Mouse (Mus musculus): ENCODE measurements around the gene Arl8a. TPM values are rescaled to one million over a fixed set of nuclear protein-coding genes. Genes with fewer than 3 reads are reported as not detected.

Gene Arl8a
- polyA plus RNA-seq, 1 experiment from 2014 or later: 21.4 TPM

- no peaks in the 10 kb centered on the region for H3K36me3 ChIP-seq (ENCODE audit: control insufficient read depth, insufficient read depth, low read length)
- no peak for ATAC-seq
Measured at GRCm38 (mm10) chr1:135112661-135113060, 34.0 kb upstream of the Arl8a start.

GRCm38 (mm10) chr1:135124573-135125363, 21.9 kb upstream of the Arl8a start:
- Histone ChIP-seq H3K9ac (ENCODE audit: low read depth, low read length) (no peak overlapping the region), H3K27me3 (replicated peaks; ENCODE audit: control insufficient read depth, insufficient read depth, low read length) (peaks cover 5% of the 10 kb centered on the region; the same call in 1 of the 2 replicates), H3K9me3 (ENCODE audit: control insufficient read depth, low read length) (no peaks in the 10 kb centered on the region), H3K4me1 (ENCODE audit: control insufficient read depth, insufficient read depth, low read length) (no peaks in the 10 kb centered on the region), H3K36me3 (ENCODE audit: control insufficient read depth, insufficient read depth, low read length) (no peaks in the 10 kb centered on the region), H3K27ac (ENCODE audit: low read length) (no peak overlapping the region), H3K4me3 (ENCODE audit: low read length) (no peak overlapping the region), H3K4me2 (ENCODE audit: low read depth, low read length) (no peak overlapping the region)
- ATAC-seq: no peak
- 90% methylated on average over 8 of the region's 8 CpGs for WGBS

More at GRCm38 (mm10) chr1:135112661-135113060, 34.0 kb upstream of the Arl8a start:
- Histone ChIP-seq H3K4me3 (ENCODE audit: low read length) (no peak overlapping the region), H3K27me3 (replicated peaks; ENCODE audit: control insufficient read depth, insufficient read depth, low read length) (0 out of 2 replicates have a peak, but pooled peaks cover under 1% of the 10 kb centered on the region), H3K9me3 (ENCODE audit: control insufficient read depth, low read length) (no peaks in the 10 kb centered on the region), H3K27ac (ENCODE audit: low read length) (no peak overlapping the region), H3K9ac (ENCODE audit: low read depth, low read length) (no peak overlapping the region), H3K4me2 (ENCODE audit: low read depth, low read length) (no peak overlapping the region), H3K4me1 (ENCODE audit: control insufficient read depth, insufficient read depth, low read length) (no peaks in the 10 kb centered on the region)
- 8% methylated on average over 8 of the region's 8 CpGs for WGBS

- Histone ChIP-seq H3K4me1 (ENCODE audit: control insufficient read depth, insufficient read depth, low read length) (no peaks in the 10 kb centered on the region), H3K27ac (ENCODE audit: low read length) (no peak overlapping the region), H3K9ac (ENCODE audit: low read depth, low read length) (no peak overlapping the region), H3K9me3 (ENCODE audit: control insufficient read depth, low read length) (no peaks in the 10 kb centered on the region), H3K36me3 (ENCODE audit: control insufficient read depth, insufficient read depth, low read length) (no peaks in the 10 kb centered on the region), H3K4me3 (ENCODE audit: low read length) (no peak overlapping the region), H3K4me2 (ENCODE audit: low read depth, low read length) (no peak overlapping the region), H3K27me3 (replicated peaks; ENCODE audit: control insufficient read depth, insufficient read depth, low read length) (peaks cover 5% of the 10 kb centered on the region; the same call in 1 of the 2 replicates)
- 54% methylated on average over 8 of the region's 8 CpGs for WGBS
- ATAC-seq: no peak
Measured at GRCm38 (mm10) chr1:135125990-135126389, 20.6 kb upstream of the Arl8a start.

- no peak for ATAC-seq
Measured at GRCm38 (mm10) chr1:135126443-135127027, 20.1 kb upstream of the Arl8a start.

GRCm38 (mm10) chr1:135128011-135128441, 18.6 kb upstream of the Arl8a start:
- WGBS: 46% methylated on average over 6 of the region's 6 CpGs

More at GRCm38 (mm10) chr1:135126443-135127027, 20.1 kb upstream of the Arl8a start:
- no peak overlapping the region for H3K4me3 ChIP-seq (ENCODE audit: low read length)
- H3K9ac ChIP-seq (ENCODE audit: low read depth, low read length): no peak overlapping the region
- H3K27ac ChIP-seq (ENCODE audit: low read length): peak overlapping the region; percentile 8
- peaks cover 5% of the 10 kb centered on the region; the same call in 1 of the 2 replicates for H3K27me3 ChIP-seq (replicated peaks; ENCODE audit: control insufficient read depth, insufficient read depth, low read length)
- H3K9me3 ChIP-seq (ENCODE audit: control insufficient read depth, low read length): no peaks in the 10 kb centered on the region
- H3K36me3 ChIP-seq (ENCODE audit: control insufficient read depth, insufficient read depth, low read length): no peaks in the 10 kb centered on the region
- H3K4me1 ChIP-seq (ENCODE audit: control insufficient read depth, insufficient read depth, low read length): 0 out of 2 replicates have a peak, but pooled peaks cover 5% of the 10 kb centered on the region
- 44% methylated on average over 4 of the region's 4 CpGs for WGBS
- no peak overlapping the region for H3K4me2 ChIP-seq (ENCODE audit: low read depth, low read length)

GRCm38 (mm10) chr1:135128986-135129385, 17.6 kb upstream of the Arl8a start:
- no peak for ATAC-seq

More at GRCm38 (mm10) chr1:135128011-135128441, 18.6 kb upstream of the Arl8a start:
- H3K4me1 ChIP-seq (ENCODE audit: control insufficient read depth, insufficient read depth, low read length): 0 out of 2 replicates have a peak, but pooled peaks cover 7% of the 10 kb centered on the region
- H3K9ac ChIP-seq (ENCODE audit: low read depth, low read length): no peak overlapping the region
- ATAC-seq: no peak
- no peak overlapping the region for H3K4me2 ChIP-seq (ENCODE audit: low read depth, low read length)
- no peak overlapping the region for H3K27ac ChIP-seq (ENCODE audit: low read length)
- no peaks in the 10 kb centered on the region for H3K9me3 ChIP-seq (ENCODE audit: control insufficient read depth, low read length)
- H3K36me3 ChIP-seq (ENCODE audit: control insufficient read depth, insufficient read depth, low read length): no peaks in the 10 kb centered on the region
- peaks cover 5% of the 10 kb centered on the region; the same call in 1 of the 2 replicates for H3K27me3 ChIP-seq (replicated peaks; ENCODE audit: control insufficient read depth, insufficient read depth, low read length)
- no peak overlapping the region for H3K4me3 ChIP-seq (ENCODE audit: low read length)

GRCm38 (mm10) chr1:135129543-135130183, 17.0 kb upstream of the Arl8a start:
- 79% methylated on average over 9 of the region's 9 CpGs for WGBS
- Histone ChIP-seq H3K4me3 (ENCODE audit: low read length) (no peak overlapping the region), H3K36me3 (ENCODE audit: control insufficient read depth, insufficient read depth, low read length) (no peaks in the 10 kb centered on the region), H3K4me1 (ENCODE audit: control insufficient read depth, insufficient read depth, low read length) (0 out of 2 replicates have a peak, but pooled peaks cover 7% of the 10 kb centered on the region), H3K9me3 (ENCODE audit: control insufficient read depth, low read length) (no peaks in the 10 kb centered on the region), H3K4me2 (ENCODE audit: low read depth, low read length) (no peak overlapping the region), H3K9ac (ENCODE audit: low read depth, low read length) (no peak overlapping the region), H3K27ac (ENCODE audit: low read length) (no peak overlapping the region), H3K27me3 (replicated peaks; ENCODE audit: control insufficient read depth, insufficient read depth, low read length) (peaks cover 5% of the 10 kb centered on the region; the same call in 1 of the 2 replicates)
- ATAC-seq: no peak

More at GRCm38 (mm10) chr1:135128986-135129385, 17.6 kb upstream of the Arl8a start:
- 30% methylated on average over 9 of the region's 9 CpGs for WGBS
- H3K27ac ChIP-seq (ENCODE audit: low read length): no peak overlapping the region
- no peaks in the 10 kb centered on the region for H3K36me3 ChIP-seq (ENCODE audit: control insufficient read depth, insufficient read depth, low read length)
- peaks cover 5% of the 10 kb centered on the region; the same call in 1 of the 2 replicates for H3K27me3 ChIP-seq (replicated peaks; ENCODE audit: control insufficient read depth, insufficient read depth, low read length)
- no peak overlapping the region for H3K4me2 ChIP-seq (ENCODE audit: low read depth, low read length)
- no peak overlapping the region for H3K9ac ChIP-seq (ENCODE audit: low read depth, low read length)
- 0 out of 2 replicates have a peak, but pooled peaks cover 7% of the 10 kb centered on the region for H3K4me1 ChIP-seq (ENCODE audit: control insufficient read depth, insufficient read depth, low read length)
- no peak overlapping the region for H3K4me3 ChIP-seq (ENCODE audit: low read length)
- H3K9me3 ChIP-seq (ENCODE audit: control insufficient read depth, low read length): no peaks in the 10 kb centered on the region

GRCm38 (mm10) chr1:135130376-135131018, 16.1 kb upstream of the Arl8a start:
- no peak overlapping the region for H3K4me3 ChIP-seq (ENCODE audit: low read length)
- no peak overlapping the region for H3K9ac ChIP-seq (ENCODE audit: low read depth, low read length)
- H3K4me1 ChIP-seq (ENCODE audit: control insufficient read depth, insufficient read depth, low read length): 0 out of 2 replicates have a peak, but pooled peaks cover 7% of the 10 kb centered on the region
- peaks cover 5% of the 10 kb centered on the region; the same call in 1 of the 2 replicates for H3K27me3 ChIP-seq (replicated peaks; ENCODE audit: control insufficient read depth, insufficient read depth, low read length)
- no peaks in the 10 kb centered on the region for H3K9me3 ChIP-seq (ENCODE audit: control insufficient read depth, low read length)
- no peak overlapping the region for H3K27ac ChIP-seq (ENCODE audit: low read length)
- no peaks in the 10 kb centered on the region for H3K36me3 ChIP-seq (ENCODE audit: control insufficient read depth, insufficient read depth, low read length)
- no peak for ATAC-seq
- 56% methylated on average over 2 of the region's 2 CpGs for WGBS
- no peak overlapping the region for H3K4me2 ChIP-seq (ENCODE audit: low read depth, low read length)
